Mouse (Mus musculus) G1E (cell line): ENCODE data around the gene Utp15.

Experiments used
- CTCF ChIP-seq: IDR thresholded peaks from 2 replicates; pipeline ENCODE4 v1.5.1; 2012; ENCODE audit warnings: low read depth, low read length, inconsistent platforms, mixed read lengths
- GATA1 ChIP-seq: IDR thresholded peaks from 2 replicates; pipeline ENCODE4 v1.6.1; 2012; ENCODE audit warnings: borderline replicate concordance, low read length, inconsistent platforms, mixed read lengths
- GATA2 ChIP-seq: IDR thresholded peaks from 2 replicates; pipeline ENCODE4 v1.6.1; 2012; ENCODE audit warnings: low read depth, low read length, inconsistent platforms, borderline replicate concordance
- POLR2AphosphoS5 ChIP-seq: IDR thresholded peaks from 2 replicates; pipeline ENCODE4 v1.6.1; 2012; ENCODE audit warnings: low read depth, low read length, inconsistent platforms; ENCODE audit not compliant: insufficient replicate concordance
- TAL1 ChIP-seq: conservative IDR thresholded peaks from 2 replicates; pipeline ENCODE4 v1.6.1; 2012; ENCODE audit warnings: low read depth, low read length, inconsistent platforms, mixed read lengths

GRCm38 (mm10) chr13:98208842-98209241, 54.0 kb downstream of the Utp15 start:
- TF ChIP-seq CTCF = no peak
- no peak for TF ChIP-seq GATA1
- TF ChIP-seq TAL1 = no peak
- TF ChIP-seq POLR2AphosphoS5 = no peak
- TF ChIP-seq GATA2 = no peak
